In the genomic region with DNA sequence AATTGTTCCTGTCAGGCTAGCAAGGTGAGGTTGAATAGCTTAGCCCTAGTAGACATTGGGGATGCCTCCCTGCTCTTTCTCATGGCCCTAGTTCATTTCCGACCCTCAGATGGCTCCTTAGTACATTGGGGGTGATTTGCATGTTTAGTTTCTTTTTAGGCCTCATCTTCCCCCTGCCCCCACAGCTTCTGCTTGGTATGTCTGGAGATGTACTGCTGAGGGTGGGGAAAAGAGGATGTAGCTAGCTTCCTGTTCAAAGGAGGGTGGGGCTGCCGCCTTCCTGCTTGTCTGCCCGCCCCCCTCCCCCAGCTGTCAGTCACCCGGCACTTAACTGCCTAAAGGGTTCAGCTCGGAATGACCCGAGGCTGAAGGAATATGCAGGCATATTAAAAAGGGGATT, we compare ENCODE assay signal across 9 mouse cellular contexts. TPM values are rescaled to one million over a fixed set of nuclear protein-coding genes. Genes with fewer than 3 reads are reported as not detected.
DNase-seq lines count a peak whose midpoint lies in the region; ATAC-seq and TF ChIP-seq lines count a peak whose summit lies in the region.
"Had no signal": no experiment of that assay in that cellular context is flagged by ENCODE, and none has a peak within 500 bp of the region (broad histone marks: within the 10 kb centered on the region; RNA-seq: fewer than 3 reads in every experiment).

No protein-coding gene starts in this region.

- no peak for TF ChIP-seq CTCF in liver, adult 2 months (IDR thresholded peaks at IDR 0.05; ENCODE audit: low read depth, low read length)
- no peak for TF ChIP-seq CTCF in small intestine, adult 2 months (IDR thresholded peaks at IDR 0.05; ENCODE audit: extremely low read depth, insufficient read length, insufficient replicate concordance, low read depth, low read length)

- H3K9ac ChIP-seq in liver, adult 2 months (ENCODE audit: low read depth, low read length), result no peak overlapping the region

- no peaks in the 10 kb centered on the region for H3K79me2 ChIP-seq in liver, adult 2 months (ENCODE audit: control insufficient read depth, insufficient read depth, low read length)

- WGBS in heart, embryonic 10.5 days, result 42% methylated on average over 6 of the region's 6 CpGs
- 79% methylated on average over 6 of the region's 6 CpGs for WGBS in liver, adult 2 months
- WGBS in small intestine, adult 2 months, result 55% methylated on average over 6 of the region's 6 CpGs

- no peaks in the 10 kb centered on the region for H3K27me3 ChIP-seq in heart, embryonic 10.5 days (ENCODE audit: insufficient read depth, poor library complexity, severe bottlenecking)
- H3K27me3 ChIP-seq in liver, adult 2 months (ENCODE audit: control insufficient read depth, insufficient read depth, low read length), result no peaks in the 10 kb centered on the region
- H3K27me3 ChIP-seq in small intestine, adult 2 months (ENCODE audit: control insufficient read depth, insufficient read depth, low read length), result no peaks in the 10 kb centered on the region
- H3K27me3 ChIP-seq: Patski had no signal

- no peaks in the 10 kb centered on the region for H3K36me3 ChIP-seq in heart, embryonic 10.5 days
- H3K36me3 ChIP-seq in liver, adult 2 months (ENCODE audit: control insufficient read depth, insufficient read depth, low read length), result no peaks in the 10 kb centered on the region
- no peaks in the 10 kb centered on the region for H3K36me3 ChIP-seq in small intestine, adult 2 months (ENCODE audit: control insufficient read depth, insufficient read depth, low read length)

- no peaks in the 10 kb centered on the region for H3K9me3 ChIP-seq in heart, embryonic 10.5 days

- H3K4me1 ChIP-seq in heart, embryonic 10.5 days, result peaks cover 24% of the 10 kb centered on the region
- H3K4me1 ChIP-seq in liver, adult 2 months (ENCODE audit: control insufficient read depth, insufficient read depth, low read length), result no peaks in the 10 kb centered on the region
- peaks cover 1% of the 10 kb centered on the region; the same call in 1 of the 2 replicates for H3K4me1 ChIP-seq in small intestine, adult 2 months (ENCODE audit: control insufficient read depth, insufficient read depth, insufficient read length, low read length)

- H3K27ac ChIP-seq in heart, embryonic 10.5 days, result no peak overlapping the region
- H3K27ac ChIP-seq in liver, adult 2 months (replicated peaks; ENCODE audit: insufficient read depth, low read depth, low read length), result peak overlapping the region; percentile 85
- peak overlapping the region; percentile 73 for H3K27ac ChIP-seq in small intestine, adult 2 months (ENCODE audit: insufficient read depth, low read depth, low read length)

- H3K4me3 ChIP-seq in heart, embryonic 10.5 days, result no peak overlapping the region
- H3K4me3 ChIP-seq in liver, adult 2 months (ENCODE audit: insufficient read depth, low read depth, low read length), result no peak overlapping the region
- no peak overlapping the region for H3K4me3 ChIP-seq in small intestine, adult 2 months (ENCODE audit: low read depth, low read length)

- TF ChIP-seq POLR2A in liver, adult 2 months (IDR thresholded peaks at IDR 0.05; ENCODE audit: extremely low read depth, insufficient read depth, low read length), result no peak
- TF ChIP-seq POLR2A in small intestine, adult 2 months (IDR thresholded peaks at IDR 0.05; ENCODE audit: low read depth, low read length), result no peak

- peak; percentile 97 for DNase-seq in heart, adult 11 months
- no peak for DNase-seq in heart, embryonic 10.5 days (ENCODE audit: low spot score)
- peak; percentile 40 for DNase-seq in liver, adult 2 months (ENCODE audit: extremely low read depth, low read depth, low spot score)
- no peak for DNase-seq in cerebellum, postnatal 4 days (ENCODE audit: low spot score in 2 of 2)
- DNase-seq in c-Kit-positive CD71-positive TER-119-positive erythroid progenitor cells, embryonic 14.5 days (ENCODE audit: low spot score), result no peak
- no peak for DNase-seq in gastrocnemius, postnatal 36 days

- ATAC-seq in granulocyte monocyte progenitor cell, adult 5-6 weeks (replicated peaks; ENCODE audit: poor library complexity, severe bottlenecking), result peak; percentile 84

- intact Hi-C loops in gastrocnemius, postnatal 36 days (cut with DNase I), result no loop called here

RNA-seq across cellular contexts. Expression of a gene that starts 34.8 kb away (rescaled TPM):
- 146 and 191 TPM in 2 replicates for polyA plus RNA-seq in heart, embryonic 10.5 days (2016; fragmentation: Nextera tagmentation; extraction: Ambion mirVana)
- 206 and 211 TPM in 2 replicates for total RNA-seq in granulocyte monocyte progenitor cell, adult 5-6 weeks (2014; fragmentation: Nextera tagmentation)
- 97.2 and 97.8 TPM in 2 replicates for total RNA-seq in granulocyte monocyte progenitor cell, adult 5-6 weeks (2017)
- total RNA-seq in liver, adult 2 months (2014; rRNA removed), result 8.3 and 10.8 TPM in 2 replicates
- 6.7 and 10.8 TPM in 2 replicates for polyA plus RNA-seq in liver, adult 2 months (2012; rRNA removed)
- 9.0 and 12.8 TPM in 2 replicates for polyA plus RNA-seq in small intestine, adult 2 months (2012; rRNA removed)
- total RNA-seq in gastrocnemius, postnatal 36 days (2021), result 10 to 100 TPM; 24.7 to 26.7 TPM

Comparison
In these comparisons a context has a peak if more than half of its experiments do, and no peak if none do; other contexts are left out.
1. DNase-seq: peak in heart, adult 11 months (single experiment) and liver, adult 2 months (single experiment); none in heart, embryonic 10.5 days (single experiment), cerebellum, postnatal 4 days (0 of 2), c-Kit-positive CD71-positive TER-119-positive erythroid progenitor cells, embryonic 14.5 days (single experiment) and gastrocnemius, postnatal 36 days (0 of 2).